Mouse (Mus musculus): ENCODE data around the gene Bcas3.

The Bcas3 gene

GRCm38 (mm10) chr11:85760486-85761141 lies 407.6 kb downstream of the Bcas3 start:
- peak; percentile 53 for DNase-seq

DNA sequence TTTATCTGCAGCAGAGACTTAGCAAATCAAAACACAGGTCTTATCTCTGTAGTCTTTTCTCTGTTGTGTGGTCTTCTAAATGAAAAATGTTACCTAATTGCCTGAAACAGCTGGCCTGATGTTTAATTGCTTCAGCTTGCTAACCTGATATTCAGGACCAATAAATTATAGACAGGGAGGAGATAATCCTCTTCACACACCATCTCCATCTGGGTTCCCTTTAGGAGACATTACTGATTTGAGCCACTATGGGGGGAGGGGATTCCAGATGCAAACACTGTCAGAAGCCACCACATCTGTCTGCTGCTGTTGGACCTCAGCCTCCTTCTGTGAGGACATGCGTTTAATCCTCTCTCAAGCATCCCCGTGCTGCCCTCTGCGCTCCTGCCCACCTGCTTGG lies 408.2 kb downstream of the Bcas3 start:
- no peak for DNase-seq

DNA sequence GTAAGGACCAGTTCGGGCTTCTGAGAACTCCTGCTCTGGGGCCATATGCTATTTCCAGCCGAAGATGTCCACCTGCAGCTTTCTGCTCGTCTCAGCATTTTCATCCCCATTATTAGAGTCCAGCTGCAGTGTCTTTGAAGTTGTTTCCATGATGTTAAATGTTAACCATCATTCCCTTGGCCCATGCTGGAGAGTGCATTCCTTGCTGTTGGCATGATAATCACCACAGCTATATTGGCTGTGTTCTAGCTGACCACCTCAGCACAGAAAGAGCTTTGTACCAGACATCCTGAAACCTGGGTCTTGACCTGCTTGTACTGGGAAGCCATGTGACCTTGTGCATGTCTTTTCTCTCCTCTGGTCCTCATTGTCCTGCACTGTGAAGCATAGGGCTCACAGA lies 410.7 kb downstream of the Bcas3 start:
- DNase-seq = no peak

DNA sequence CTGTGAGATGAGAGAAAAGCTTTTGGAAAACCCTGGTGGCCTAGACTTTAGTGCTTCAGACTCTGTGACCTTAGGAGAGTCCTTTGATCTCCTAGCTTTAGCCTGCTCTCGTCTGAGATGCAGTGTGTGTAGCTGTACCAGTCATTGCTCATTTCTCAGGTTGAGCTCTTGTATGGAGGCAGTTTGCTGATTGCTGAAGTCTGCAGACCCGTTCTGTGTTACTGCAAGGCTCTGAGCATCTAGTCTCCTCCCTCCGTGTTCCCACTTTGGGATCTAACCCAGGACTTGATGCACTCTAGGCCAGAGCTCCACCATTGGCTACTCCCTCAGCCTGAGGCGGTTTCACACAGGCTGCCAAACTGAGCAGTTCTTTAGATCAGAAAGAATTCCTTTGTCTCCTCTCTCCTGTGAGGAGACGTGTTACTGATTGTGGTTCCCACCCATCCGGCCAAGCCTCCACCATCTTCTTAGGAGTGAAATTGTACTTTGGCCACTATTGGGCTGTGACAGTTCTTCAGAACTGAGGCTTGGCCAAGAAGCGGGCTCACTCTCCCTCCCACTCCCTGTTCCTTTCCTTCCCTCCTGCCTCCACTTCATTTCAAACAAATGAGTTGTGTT lies 413.2 kb downstream of the Bcas3 start:
- peak; percentile 47 for DNase-seq

- DNase-seq = no peak
These were observed 413.8 kb downstream of the Bcas3 start for GRCm38 (mm10) chr11:85766811-85767210.

- DNase-seq = no peak
These were observed 416.8 kb downstream of the Bcas3 start for GRCm38 (mm10) chr11:85769740-85770139.

- no peak for DNase-seq
These were observed 420.4 kb downstream of the Bcas3 start for GRCm38 (mm10) chr11:85773391-85773790.

DNA sequence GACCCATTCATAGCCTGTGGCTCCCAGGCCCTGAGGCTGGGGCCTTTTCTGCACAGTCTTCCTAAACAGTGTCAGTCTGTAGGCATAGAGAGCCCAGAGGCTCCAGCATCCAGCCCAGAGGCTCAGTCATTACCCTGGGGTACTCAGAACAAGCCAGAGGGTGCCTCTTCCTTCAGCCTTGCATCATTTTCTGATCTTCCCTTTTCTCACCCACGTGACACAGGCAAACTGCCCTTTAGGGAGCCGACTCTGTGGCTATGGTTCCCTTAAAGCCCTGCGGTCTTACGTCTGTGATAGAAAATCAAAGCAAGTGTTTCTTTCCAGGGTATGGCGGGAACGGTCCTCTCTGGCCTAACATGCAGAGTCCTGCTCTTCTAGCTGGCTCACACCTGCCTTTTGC lies 421.7 kb downstream of the Bcas3 start:
- no peak for DNase-seq

GRCm38 (mm10) chr11:85775492-85775891 lies 422.5 kb downstream of the Bcas3 start:
- no peak for DNase-seq

DNA sequence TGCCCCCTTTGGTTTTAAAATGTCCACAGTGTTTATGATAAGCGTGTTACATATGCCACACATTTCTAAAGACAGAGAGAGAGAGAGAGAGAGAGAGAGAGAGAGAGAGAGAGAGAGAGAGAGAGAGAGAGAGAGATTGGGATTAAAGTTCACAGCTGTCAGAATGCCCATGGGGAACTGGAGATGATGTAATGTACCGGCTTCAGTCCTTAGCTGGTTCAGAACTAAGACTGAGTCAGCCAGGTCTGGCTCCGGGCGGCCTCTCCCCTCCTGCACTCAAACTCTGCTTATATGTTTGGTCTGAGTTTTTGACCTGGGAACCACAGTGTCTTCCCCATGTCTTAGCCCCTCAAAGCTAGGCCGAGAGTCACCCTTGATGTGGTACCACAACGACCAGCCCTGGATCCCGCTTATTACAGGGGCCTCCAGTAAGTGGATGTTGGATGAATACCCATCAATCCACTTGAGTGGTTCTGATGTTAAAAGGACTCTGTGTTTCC lies 423.9 kb downstream of the Bcas3 start:
- peak; percentile 36 for DNase-seq

GRCm38 (mm10) chr11:85777950-85778349 lies 425.0 kb downstream of the Bcas3 start:
- no peak for DNase-seq

DNA sequence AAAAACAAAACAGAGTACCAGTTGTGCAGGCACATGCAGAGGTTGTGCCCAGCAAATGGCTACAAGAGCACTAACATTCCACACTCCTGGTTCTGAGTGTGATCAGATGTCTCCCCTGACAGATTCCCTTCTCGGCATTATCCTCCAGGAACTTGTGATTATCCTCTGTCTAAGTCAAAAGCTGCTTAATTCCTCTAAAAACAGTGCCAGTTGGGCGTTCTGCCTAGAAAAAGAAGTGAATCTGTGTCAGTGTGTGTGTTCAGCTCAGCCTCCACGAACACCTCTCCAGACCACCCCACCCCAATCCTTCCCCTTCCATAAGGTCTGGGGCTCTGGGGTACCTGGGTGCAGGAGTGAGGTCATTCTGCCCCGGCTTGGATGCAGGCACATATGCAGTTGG lies 427.3 kb downstream of the Bcas3 start:
- no peak for DNase-seq

DNA sequence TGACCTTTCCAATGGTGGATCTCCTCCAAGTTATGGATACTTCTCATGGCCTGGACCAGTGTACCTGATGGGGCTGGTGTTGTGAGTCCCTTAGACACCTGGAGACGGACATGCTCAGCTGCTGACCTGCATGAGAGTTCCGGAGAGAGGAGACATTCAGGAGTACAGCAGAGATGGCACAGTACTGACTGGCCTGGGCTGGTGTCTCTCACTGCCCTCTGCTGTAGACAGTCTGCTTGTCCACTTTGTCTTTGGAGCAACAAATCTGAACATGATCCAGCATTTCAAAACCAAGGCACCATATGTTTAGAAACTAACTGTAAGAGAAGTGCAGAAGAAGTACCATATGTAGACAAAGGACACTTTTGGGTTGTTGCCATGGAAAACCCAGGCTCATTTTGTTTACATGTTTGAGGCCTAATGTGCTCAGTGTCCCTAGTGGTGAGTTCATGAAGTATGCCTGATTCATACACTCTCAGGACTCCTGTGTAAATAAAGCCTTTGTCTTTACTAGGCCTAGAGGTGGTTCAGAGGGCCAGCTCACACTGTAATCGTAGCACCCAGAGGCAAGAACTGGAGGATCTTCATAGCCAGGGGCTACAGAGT lies 433.2 kb downstream of the Bcas3 start:
- peak; percentile 73 for DNase-seq

DNA sequence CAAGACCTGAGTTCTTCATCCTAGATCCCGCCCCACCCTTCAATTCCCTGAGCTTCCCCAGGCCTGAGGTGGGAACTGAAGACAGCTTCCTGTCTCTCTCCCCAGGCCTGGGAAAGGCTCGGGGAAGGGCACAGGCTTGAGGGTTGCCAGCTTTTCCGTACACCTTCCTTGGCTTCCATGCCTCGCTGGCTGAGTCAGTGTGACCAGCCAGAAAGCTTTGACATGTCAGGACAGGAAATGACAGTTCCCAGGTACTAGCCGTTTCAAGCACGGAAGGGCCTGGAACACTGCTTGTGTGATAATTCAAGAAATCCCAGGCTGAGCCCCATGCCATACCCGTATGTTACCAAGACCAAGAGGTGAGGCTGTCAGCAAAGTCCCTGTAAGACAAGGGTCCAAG lies 436.8 kb downstream of the Bcas3 start:
- no peak for DNase-seq

GRCm38 (mm10) chr11:85790267-85790666 lies 437.3 kb downstream of the Bcas3 start:
- no peak for DNase-seq

- DNase-seq = no peak
These were observed 438.2 kb downstream of the Bcas3 start for GRCm38 (mm10) chr11:85791212-85791611.

GRCm38 (mm10) chr11:85792534-85793215 lies 439.7 kb downstream of the Bcas3 start:
- no peak for DNase-seq

GRCm38 (mm10) chr11:85799456-85799855 lies 446.5 kb downstream of the Bcas3 start:
- no peak for DNase-seq

GRCm38 (mm10) chr11:85799856-85800255 lies 446.9 kb downstream of the Bcas3 start:
- DNase-seq = no peak

DNA sequence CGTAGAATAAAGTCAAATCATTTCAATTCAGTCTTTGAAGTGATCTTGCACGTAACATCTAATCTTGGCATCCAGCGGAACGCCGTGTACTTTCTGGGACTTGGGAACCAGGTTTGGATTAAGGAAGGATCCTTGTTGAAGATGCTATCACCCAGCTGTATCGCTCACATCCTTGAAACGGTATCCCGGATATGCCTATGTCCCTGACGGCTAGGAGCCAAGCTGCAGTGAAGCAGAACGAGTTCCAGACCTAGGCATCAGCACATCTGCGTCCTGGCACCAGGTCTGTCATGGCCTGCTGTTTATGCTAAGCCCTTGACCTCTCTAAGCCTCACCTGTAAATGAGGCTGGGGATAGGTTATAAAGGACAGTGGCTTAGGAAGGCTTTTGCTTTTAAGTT lies 447.4 kb downstream of the Bcas3 start:
- no peak for DNase-seq

- no peak for DNase-seq
These were observed 451.1 kb downstream of the Bcas3 start for GRCm38 (mm10) chr11:85804048-85804447.

GRCm38 (mm10) chr11:85805779-85806178 lies 452.8 kb downstream of the Bcas3 start:
- no peak for DNase-seq

DNA sequence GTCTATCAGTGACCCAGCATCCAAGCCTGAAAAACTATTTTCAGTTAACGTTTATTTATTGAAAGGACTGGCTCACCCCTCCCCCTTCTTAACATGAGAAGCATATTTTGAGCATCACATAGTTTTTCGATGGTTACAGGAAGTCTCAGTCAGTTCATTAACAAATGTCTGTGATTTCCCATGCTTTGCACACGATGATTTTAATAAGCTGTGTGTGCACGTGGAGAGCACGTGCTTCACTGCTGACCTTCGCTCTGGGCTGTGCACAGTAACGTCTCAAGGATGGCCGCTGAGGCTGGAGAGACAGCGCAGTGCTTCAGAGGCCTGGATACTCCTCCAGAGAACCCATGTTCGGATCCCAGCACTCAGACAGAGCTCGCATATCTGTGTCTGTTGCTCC lies 454.4 kb downstream of the Bcas3 start:
- no peak for DNase-seq

- DNase-seq = no peak
These were observed 458.3 kb downstream of the Bcas3 start for GRCm38 (mm10) chr11:85811229-85811628.
